Mouse (Mus musculus) heart, embryonic 14.5 days (tissue): Measurements from ENCODE around the gene Glis3. TPM values are rescaled to one million over a fixed set of nuclear protein-coding genes. Genes with fewer than 3 reads are reported as not detected.

ENCODE experiments used
- ATAC-seq: fragments of 200-750 bp; cut with Nextera tagmentation; 2 replicates; pipeline ENCODE4 v1.8.0; 2017; ENCODE audit warnings: low read depth, moderate TSS enrichment; ENCODE audit not compliant: insufficient number of reproducible peaks, insufficient read depth, low FRiP score
- H3K27ac ChIP-seq, 2 experiments: fragments of 200-500 bp in 1 of 2; fragments of 300-500 bp in 1 of 2; sonication (generic) in 1 of 2; replicated peaks in 1 of 2; 2 replicates each; pipeline ENCODE4 v1.5.1; 2012 to 2014; ENCODE audit warnings: low read depth in 2 of 2, low read length in 2 of 2, control low read depth in 1 of 2, mild to moderate bottlenecking in 1 of 2, mixed read lengths in 1 of 2; ENCODE audit not compliant: control insufficient read depth in 1 of 2, insufficient read depth in 1 of 2
- H3K27me3 ChIP-seq: fragments of 300-500 bp; sonication (generic); 2 replicates; pipeline ENCODE4 v1.6.1; 2014; ENCODE audit warnings: mild to moderate bottlenecking, low read length, control low read depth; ENCODE audit not compliant: control insufficient read depth, insufficient read depth
- H3K36me3 ChIP-seq: fragments of 300-500 bp; sonication (generic); 2 replicates; pipeline ENCODE4 v1.6.1; 2014; ENCODE audit warnings: mild to moderate bottlenecking, control low read depth, low read length, mixed read lengths; ENCODE audit not compliant: control insufficient read depth, insufficient read depth
- H3K4me1 ChIP-seq, 2 experiments: fragments of 200-500 bp in 1 of 2; fragments of 300-500 bp in 1 of 2; sonication (generic) in 1 of 2; 2 replicates each; pipeline ENCODE4 v1.6.1; 2012 to 2014; ENCODE audit warnings: low read length in 2 of 2, control low read depth in 1 of 2, mixed read lengths in 1 of 2; ENCODE audit not compliant: control insufficient read depth in 2 of 2, insufficient read depth in 2 of 2
- H3K4me2 ChIP-seq: fragments of 300-500 bp; sonication (generic); 2 replicates; pipeline ENCODE4 v1.6.1; 2014; ENCODE audit warnings: mild to moderate bottlenecking, low read length
- H3K4me3 ChIP-seq, 2 experiments: fragments of 200-500 bp in 1 of 2; fragments of 300-500 bp in 1 of 2; sonication (generic) in 1 of 2; 2 replicates each; pipeline ENCODE4 v1.5.1; 2012 to 2014; ENCODE audit warnings: low read length in 2 of 2, mild to moderate bottlenecking in 2 of 2, control low read depth in 1 of 2, low read depth in 1 of 2, moderate library complexity in 1 of 2; ENCODE audit not compliant: control insufficient read depth in 1 of 2, insufficient read depth in 1 of 2
- H3K9ac ChIP-seq: fragments of 300-500 bp; sonication (generic); 2 replicates; pipeline ENCODE4 v1.6.1; 2014; ENCODE audit warnings: mild to moderate bottlenecking, low read length
- H3K9me3 ChIP-seq: fragments of 300-500 bp; sonication (generic); 2 replicates; pipeline ENCODE4 v1.6.1; 2016; ENCODE audit warnings: low read length, control low read depth; ENCODE audit not compliant: control insufficient read depth
- WGBS: fragments of 180-500 bp; shearing (Covaris S2); extraction: QIAGEN DNeasy Blood & Tissue Kit; methylation state at CpG from one replicate; pipeline ENCODE4 v1.1.7; 2014; 5-methylcytosine and 5-hydroxymethylcytosine counted together
- polyA plus RNA-seq: library from polyadenylated mRNA; unstranded; fragments of >200 nt; fragmentation: Nextera tagmentation; extraction: Ambion mirVana; gene quantifications from 2 replicates; pipeline ENCODE4 v1.2.1, GENCODE M21; 2014

The Glis3 gene
- polyA plus RNA-seq, 1 experiment from 2014 or later = 1.6 TPM

DNA sequence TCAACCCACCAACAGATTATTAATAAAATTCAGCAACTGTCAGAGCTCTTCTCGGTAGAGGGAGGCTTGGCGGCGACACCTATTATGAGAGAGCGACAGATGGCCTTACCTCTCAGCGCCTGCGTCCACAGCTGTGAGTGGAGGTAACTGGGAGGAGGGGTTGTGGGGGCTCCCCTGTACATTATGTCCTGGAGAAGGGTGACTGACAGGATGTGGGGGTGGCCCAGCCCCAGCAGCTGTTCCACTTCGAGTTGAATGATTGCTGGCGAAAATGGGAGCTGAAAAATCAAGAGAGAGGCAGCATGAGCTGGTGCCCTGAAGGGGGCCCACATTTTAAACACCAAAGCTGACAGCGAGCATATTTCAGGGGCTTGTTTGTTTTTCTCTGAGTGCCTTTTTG lies 381.2 kb downstream of the Glis3 start:
- H3K36me3 ChIP-seq = no peaks in the 10 kb centered on the region
- H3K27ac ChIP-seq = no peak overlapping the region
- peaks cover 6 to 12% of the 10 kb centered on the region in 2 experiments; a peak in 3 of 4 replicates for H3K4me1 ChIP-seq
- WGBS = 73% methylated on average over 9 of the region's 9 CpGs
- no peaks in the 10 kb centered on the region for H3K9me3 ChIP-seq
- ATAC-seq = no peak
- H3K4me3 ChIP-seq = no peak overlapping the region
- no peaks in the 10 kb centered on the region for H3K27me3 ChIP-seq
- no peak overlapping the region for H3K4me2 ChIP-seq
- H3K9ac ChIP-seq = no peak overlapping the region

DNA sequence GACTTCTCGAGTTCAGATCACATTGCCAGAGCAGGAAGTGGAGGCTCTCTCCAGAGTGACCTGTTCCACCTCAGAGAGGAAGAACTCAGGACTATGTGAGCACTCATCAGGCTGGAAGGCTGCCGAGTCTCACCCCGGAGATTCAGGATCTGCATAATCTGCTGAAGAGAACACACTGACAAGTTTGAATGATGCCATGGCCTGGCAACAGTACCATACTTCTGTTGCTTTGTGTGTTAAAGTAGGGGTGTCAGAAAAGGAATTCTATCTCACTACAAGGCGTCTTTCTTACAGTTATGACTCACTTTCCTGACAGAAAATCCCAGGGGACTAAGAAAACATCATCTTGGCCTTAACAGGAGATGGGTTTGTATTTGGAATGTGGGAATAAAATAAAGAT lies 388.3 kb downstream of the Glis3 start:
- H3K36me3 ChIP-seq = no peaks in the 10 kb centered on the region
- H3K4me3 ChIP-seq = no peak overlapping the region
- H3K27me3 ChIP-seq = no peaks in the 10 kb centered on the region
- no peaks in the 10 kb centered on the region for H3K9me3 ChIP-seq
- no peak overlapping the region for H3K27ac ChIP-seq
- H3K4me2 ChIP-seq = no peak overlapping the region
- WGBS = 53% methylated on average over 4 of the region's 4 CpGs
- ATAC-seq = no peak
- H3K4me1 ChIP-seq = no peaks in the 10 kb centered on the region
- no peak overlapping the region for H3K9ac ChIP-seq

DNA sequence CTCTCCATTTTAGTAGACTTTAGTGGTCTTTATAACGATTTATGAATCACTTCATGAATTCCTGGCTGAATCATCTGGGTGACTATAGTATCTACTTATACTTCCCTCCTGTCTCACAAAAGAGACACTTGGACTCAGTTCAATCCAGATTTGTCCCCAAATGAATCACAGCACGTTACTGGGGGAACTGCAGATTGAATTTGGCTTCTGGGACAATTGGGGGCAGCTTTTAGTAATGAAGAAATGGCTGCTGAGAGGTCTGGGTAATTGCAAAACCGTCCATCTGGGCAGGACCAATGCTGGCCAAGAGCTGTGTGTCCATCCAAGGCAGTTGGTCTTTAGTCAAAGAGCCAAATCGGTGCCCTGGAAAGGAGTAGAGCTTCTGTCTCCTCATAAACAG lies 390.4 kb downstream of the Glis3 start:
- Histone ChIP-seq H3K4me1 (no peaks in the 10 kb centered on the region), H3K4me2 (no peak overlapping the region), H3K4me3 (no peak overlapping the region), H3K9me3 (no peaks in the 10 kb centered on the region), H3K27ac (no peak overlapping the region), H3K27me3 (no peaks in the 10 kb centered on the region), H3K36me3 (no peaks in the 10 kb centered on the region), H3K9ac (no peak overlapping the region)
- 69% methylated on average over 4 of the region's 4 CpGs for WGBS
- ATAC-seq = no peak

DNA sequence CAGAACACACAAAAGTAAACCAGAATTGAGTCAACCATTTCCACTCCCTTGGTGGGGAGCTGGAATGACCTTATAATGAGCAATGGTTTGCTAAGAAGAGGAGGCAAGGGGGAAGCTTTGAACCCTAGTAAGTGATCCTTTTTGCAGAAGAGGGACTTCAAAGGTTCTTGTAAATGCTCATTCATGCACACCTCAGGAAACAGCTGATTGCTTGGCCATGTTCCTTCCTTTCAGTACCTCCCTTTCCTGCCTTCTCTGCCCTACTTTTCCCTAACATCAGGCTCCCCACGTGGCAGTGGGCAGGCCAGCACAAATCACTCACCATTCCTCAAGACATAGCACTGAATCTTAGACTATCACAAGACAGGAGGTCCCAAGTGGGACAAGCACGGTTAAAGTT lies 392.4 kb downstream of the Glis3 start:
- no peaks in the 10 kb centered on the region for H3K4me1 ChIP-seq
- H3K4me2 ChIP-seq = no peak overlapping the region
- H3K9ac ChIP-seq = no peak overlapping the region
- no peaks in the 10 kb centered on the region for H3K36me3 ChIP-seq
- H3K4me3 ChIP-seq = no peak overlapping the region
- ATAC-seq = no peak
- H3K9me3 ChIP-seq = no peaks in the 10 kb centered on the region
- 29% methylated on average over 2 of the region's 2 CpGs for WGBS
- no peak overlapping the region for H3K27ac ChIP-seq
- no peaks in the 10 kb centered on the region for H3K27me3 ChIP-seq

DNA sequence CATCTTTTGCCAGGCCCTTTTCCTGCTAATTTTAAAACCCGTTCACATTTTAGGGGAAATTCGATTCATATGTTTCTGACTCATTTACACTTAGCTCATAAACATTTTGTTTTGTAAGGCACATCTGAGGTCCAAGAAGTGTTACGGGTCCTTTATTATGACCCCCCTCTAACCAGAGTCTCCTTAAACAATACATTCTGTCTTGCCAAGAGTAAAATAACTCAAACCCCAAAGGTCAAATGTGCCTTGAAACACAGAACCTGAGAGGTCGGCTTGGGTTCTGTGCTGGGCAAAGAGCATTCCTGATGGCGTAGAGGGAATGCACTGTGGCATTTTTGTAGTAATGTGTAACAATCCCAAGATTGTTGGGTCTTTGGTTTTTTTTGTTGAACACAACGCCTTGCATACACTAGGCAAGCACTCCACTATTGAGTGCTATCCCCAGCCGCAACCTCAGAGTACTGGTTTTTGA lies 395.7 kb downstream of the Glis3 start:
- Histone ChIP-seq H3K9me3 (no peaks in the 10 kb centered on the region), H3K27ac (no peak overlapping the region), H3K27me3 (no peaks in the 10 kb centered on the region), H3K4me2 (no peak overlapping the region), H3K4me3 (no peak overlapping the region), H3K4me1 (no peaks in the 10 kb centered on the region), H3K9ac (no peak overlapping the region), H3K36me3 (no peaks in the 10 kb centered on the region)
- ATAC-seq = no peak
- 91% methylated on average over 7 of the region's 7 CpGs for WGBS

DNA sequence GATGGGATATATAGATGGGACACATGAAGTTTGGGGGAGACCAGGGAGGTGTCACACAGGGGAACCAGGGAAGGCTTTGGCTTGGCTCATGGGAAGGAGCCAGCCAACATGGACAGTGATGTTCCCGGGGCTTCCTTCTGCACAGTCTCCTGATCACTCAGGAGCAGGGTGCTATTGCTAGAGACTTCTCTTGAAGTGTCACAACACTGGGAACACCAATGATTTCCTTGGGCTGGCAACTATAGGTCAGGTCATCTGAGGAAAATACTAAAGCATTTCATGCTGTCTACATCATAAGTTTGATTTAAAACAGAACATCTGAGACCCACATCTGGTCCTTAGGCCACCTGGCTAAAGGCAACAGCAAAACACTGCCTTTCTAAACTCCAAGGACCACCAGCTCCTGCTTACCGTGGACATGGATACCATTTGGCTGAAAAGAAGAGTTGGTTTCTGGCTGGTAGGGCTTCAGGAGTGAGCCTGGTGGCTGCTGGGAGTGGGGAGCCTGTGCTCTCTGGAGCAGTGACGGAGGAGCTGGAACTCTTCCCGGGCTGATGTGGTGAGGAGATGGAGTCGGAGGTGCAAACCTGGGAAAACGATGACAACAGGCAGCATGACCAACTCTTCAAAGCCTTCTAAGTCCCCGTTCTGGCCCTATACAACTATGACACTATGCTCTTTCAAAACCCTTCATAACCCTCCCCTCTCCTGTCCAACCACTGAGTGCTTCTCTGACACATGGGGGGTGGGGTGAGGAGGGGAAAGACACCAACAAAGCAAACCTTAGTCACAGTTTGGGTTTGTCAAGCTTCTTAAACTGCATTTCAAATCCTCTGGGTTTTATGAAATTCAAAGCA lies 396.4 kb downstream of the Glis3 start:
- Histone ChIP-seq H3K27me3 (no peaks in the 10 kb centered on the region), H3K9me3 (no peaks in the 10 kb centered on the region), H3K4me3 (no peak overlapping the region), H3K36me3 (no peaks in the 10 kb centered on the region), H3K9ac (no peak overlapping the region), H3K4me1 (no peaks in the 10 kb centered on the region), H3K27ac (no peak overlapping the region), H3K4me2 (no peak overlapping the region)
- ATAC-seq = no peak
- 84% methylated on average over 7 of the region's 7 CpGs for WGBS

DNA sequence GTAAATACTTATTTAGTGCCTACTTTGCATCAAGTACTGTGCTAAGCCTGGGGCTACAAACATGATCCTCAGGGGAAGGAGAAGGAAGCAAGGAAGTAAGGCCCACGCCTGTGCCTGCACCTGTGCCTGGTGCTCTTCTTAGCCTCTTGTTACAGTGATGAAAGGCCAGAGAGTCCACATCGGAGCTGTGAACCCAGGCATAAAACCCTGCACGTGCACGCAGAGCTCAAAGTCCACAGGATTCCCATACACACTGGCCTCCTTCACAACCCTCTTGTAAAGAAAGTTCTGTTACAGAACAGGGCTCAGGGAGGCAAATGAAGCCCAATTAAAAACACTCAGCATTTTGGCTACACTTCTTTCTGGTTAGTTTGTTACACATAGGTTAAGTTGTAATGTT lies 398.5 kb downstream of the Glis3 start:
- no peak overlapping the region for H3K4me2 ChIP-seq
- no peaks in the 10 kb centered on the region for H3K36me3 ChIP-seq
- H3K27me3 ChIP-seq = no peaks in the 10 kb centered on the region
- no peaks in the 10 kb centered on the region for H3K9me3 ChIP-seq
- no peak overlapping the region for H3K9ac ChIP-seq
- 61% methylated on average over 4 of the region's 4 CpGs for WGBS
- H3K4me1 ChIP-seq = peaks cover 6 to 8% of the 10 kb centered on the region in 2 experiments; a peak in 3 of 4 replicates
- H3K4me3 ChIP-seq = no peak overlapping the region
- ATAC-seq = no peak
- H3K27ac ChIP-seq = no peak overlapping the region

DNA sequence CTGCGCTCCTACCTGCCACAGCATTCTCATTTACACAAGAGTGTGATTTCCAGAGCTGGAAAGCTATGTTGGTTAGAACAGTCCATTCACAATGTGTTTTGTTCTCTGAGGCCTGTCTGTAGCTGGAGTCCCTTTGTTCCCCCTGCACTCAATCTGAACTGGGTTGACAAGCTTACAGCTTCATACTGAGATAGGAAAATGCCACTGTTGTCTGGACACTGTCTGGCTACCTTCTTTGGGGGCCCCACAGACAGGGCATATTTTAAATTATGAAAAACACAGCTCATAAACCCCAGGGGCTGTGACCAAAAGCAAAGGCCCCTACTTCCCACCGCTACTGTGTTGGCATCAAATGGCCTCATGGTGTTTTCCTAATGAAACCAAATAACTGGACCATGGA lies 402.8 kb downstream of the Glis3 start:
- no peak for ATAC-seq
- H3K9me3 ChIP-seq = no peaks in the 10 kb centered on the region
- peak overlapping the region; percentile 43 to 74; a peak in 3 of 4 replicates for H3K27ac ChIP-seq
- 82% methylated on average over 2 of the region's 2 CpGs for WGBS
- H3K36me3 ChIP-seq = no peaks in the 10 kb centered on the region
- H3K9ac ChIP-seq = no peak overlapping the region
- no peaks in the 10 kb centered on the region for H3K27me3 ChIP-seq
- H3K4me1 ChIP-seq = peaks cover 6 to 8% of the 10 kb centered on the region in 2 experiments; a peak in 3 of 4 replicates
- H3K4me2 ChIP-seq = no peak overlapping the region
- H3K4me3 ChIP-seq = no peak overlapping the region
